Mouse (Mus musculus) embryo, embryonic 10.5 days (tissue): ENCODE data around the gene Slc2a3.

Experiments used
- DNase-seq: peaks from one replicate; pipeline ENCODE4 v3.0.0-alpha.2; 2015; ENCODE audit warnings: low spot score

The Slc2a3 gene

GRCm38 (mm10) chr6:122801301-122801800, at the start of gene Slc2a3:
Gene Slc2a3, minus strand, starts transcription at chr6:122801640.
- DNase-seq = peak; percentile 76

GRCm38 (mm10) chr6:122843759-122844158, 42.3 kb upstream of the Slc2a3 start:
- DNase-seq = no peak

- DNase-seq = no peak
Measured at GRCm38 (mm10) chr6:122837539-122837938, 36.1 kb upstream of the Slc2a3 start.

- no peak for DNase-seq
Measured at GRCm38 (mm10) chr6:122836974-122837373, 35.5 kb upstream of the Slc2a3 start.

GRCm38 (mm10) chr6:122834365-122834764, 32.9 kb upstream of the Slc2a3 start:
- DNase-seq = peak; percentile 55

GRCm38 (mm10) chr6:122832880-122833279, 31.4 kb upstream of the Slc2a3 start:
- no peak for DNase-seq

DNA sequence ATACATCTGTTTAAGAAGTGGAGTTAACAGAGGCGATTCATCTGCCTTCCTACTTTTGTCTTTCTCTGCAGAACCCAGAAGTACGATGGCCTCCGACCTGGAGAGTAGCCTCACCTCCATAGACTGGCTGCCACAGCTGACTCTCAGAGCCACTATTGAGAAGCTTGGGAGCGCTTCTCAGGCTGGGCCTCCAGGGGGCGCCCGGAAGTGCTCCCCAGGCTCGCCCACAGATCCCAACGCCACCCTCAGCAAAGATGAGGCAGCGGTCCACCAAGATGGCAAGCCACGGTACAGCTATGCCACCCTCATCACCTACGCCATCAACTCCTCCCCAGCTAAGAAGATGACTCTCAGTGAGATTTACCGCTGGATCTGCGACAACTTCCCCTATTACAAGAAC, 26.6 kb upstream of the Slc2a3 start:
- peak; percentile 51 for DNase-seq

- peak; percentile 55 for DNase-seq
Measured at GRCm38 (mm10) chr6:122825923-122826742, 24.7 kb upstream of the Slc2a3 start.

DNA sequence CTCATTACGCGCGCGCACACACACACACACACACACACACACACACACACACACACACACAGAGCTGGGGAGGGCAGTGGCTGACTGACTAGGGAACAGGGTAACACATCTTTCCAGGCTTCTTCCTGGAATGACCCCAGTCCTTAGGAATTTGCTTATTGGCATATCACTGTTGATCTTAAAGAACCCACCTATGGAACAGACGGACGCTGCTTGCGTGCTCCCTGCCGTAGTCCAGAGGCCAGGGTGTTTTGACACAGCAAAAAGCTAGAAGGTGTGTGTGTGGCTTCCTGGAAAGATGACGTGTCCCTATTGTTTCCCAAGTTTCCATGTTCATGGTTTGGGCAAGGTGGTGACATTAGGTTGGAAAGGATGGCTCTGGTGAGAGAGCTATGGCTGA, 23.7 kb upstream of the Slc2a3 start:
- DNase-seq = no peak

DNA sequence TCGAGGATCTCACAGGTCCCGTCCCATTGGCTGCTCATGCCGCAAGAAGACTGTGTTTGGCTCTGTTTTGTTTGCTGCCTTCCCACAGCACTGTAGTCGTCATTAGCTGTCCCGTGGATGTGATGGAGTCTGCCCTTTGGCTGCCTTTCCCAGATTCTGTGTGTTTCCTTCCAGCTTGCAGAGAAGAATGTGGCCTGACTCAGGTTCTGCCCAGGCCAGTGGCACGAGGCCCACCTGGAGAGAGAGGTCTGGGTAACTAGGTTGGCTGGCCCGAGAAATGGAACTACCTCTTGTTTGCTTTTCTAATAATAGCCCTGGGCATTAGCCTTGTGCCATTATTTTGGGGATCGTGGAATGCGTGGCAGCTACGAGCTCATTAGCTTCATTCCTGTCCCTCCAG, 22.6 kb upstream of the Slc2a3 start:
- no peak for DNase-seq

GRCm38 (mm10) chr6:122821822-122822221, 20.4 kb upstream of the Slc2a3 start:
- no peak for DNase-seq

GRCm38 (mm10) chr6:122820799-122821650, 19.6 kb upstream of the Slc2a3 start:
- no peak for DNase-seq

- DNase-seq = peak; percentile 56
Measured at GRCm38 (mm10) chr6:122820071-122820798, 18.8 kb upstream of the Slc2a3 start.

DNA sequence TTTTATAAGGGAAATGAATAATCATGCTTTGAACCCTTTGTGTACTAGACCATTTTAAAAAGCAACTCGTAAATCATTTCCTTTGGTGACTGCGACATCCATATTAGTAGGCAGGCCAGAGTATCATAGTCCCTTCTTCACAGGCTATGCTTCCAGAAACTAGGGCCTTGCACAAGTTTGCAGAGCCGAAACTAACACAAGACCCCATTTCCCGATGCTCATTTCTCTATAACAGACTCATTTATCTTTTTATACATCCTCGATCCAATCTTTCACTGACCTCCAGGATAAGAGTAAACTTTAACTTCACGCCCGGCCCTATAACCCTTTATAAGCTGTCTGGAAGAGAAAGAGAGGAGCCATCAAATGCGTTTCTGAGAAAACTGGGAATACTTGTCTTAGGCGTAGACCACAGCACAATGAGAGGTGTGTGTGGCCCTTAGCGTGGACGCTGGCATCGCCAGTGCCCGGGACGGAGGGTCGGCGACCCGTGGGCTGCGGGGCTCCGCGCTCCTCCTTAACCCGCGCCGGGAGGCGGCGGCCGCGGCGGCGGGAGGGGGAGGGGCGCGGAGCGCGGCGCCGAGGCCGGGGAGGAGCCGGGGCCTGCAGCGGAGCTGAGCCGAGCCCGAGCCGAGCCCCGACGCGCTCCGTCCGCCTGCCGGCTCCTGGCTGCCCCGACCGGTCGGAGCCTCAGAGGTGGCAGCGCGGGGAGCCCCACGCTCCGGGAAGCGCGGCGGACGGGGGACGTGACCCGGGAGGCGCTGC, 18.0 kb upstream of the Slc2a3 start, which contains the start of gene Foxj2:
Gene Foxj2, plus strand, starts transcription at position 609 of the 765 bp plus-strand sequence.
- peak; percentile 68 for DNase-seq

DNA sequence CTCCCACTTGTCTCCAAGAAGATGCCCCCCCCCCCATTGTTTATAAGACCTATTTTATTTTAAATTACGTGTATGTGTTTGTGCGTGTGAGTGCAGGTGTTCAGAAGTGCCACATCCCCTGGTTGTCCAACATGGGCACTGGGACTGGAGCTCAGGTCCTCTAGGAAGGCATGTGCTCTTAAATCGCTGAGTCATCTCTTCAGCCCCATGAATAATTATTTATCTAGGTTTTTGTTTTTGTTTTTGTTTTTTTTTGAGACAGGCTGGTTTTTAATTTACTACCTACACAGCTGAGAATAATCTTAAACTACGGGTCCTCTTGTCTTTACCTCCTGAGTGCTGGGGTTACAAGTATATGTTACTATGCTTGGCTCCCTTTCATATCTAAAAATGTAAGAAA, 12.2 kb upstream of the Slc2a3 start:
- no peak for DNase-seq

- DNase-seq = no peak
Measured at GRCm38 (mm10) chr6:122812716-122813115, 11.3 kb upstream of the Slc2a3 start.

DNA sequence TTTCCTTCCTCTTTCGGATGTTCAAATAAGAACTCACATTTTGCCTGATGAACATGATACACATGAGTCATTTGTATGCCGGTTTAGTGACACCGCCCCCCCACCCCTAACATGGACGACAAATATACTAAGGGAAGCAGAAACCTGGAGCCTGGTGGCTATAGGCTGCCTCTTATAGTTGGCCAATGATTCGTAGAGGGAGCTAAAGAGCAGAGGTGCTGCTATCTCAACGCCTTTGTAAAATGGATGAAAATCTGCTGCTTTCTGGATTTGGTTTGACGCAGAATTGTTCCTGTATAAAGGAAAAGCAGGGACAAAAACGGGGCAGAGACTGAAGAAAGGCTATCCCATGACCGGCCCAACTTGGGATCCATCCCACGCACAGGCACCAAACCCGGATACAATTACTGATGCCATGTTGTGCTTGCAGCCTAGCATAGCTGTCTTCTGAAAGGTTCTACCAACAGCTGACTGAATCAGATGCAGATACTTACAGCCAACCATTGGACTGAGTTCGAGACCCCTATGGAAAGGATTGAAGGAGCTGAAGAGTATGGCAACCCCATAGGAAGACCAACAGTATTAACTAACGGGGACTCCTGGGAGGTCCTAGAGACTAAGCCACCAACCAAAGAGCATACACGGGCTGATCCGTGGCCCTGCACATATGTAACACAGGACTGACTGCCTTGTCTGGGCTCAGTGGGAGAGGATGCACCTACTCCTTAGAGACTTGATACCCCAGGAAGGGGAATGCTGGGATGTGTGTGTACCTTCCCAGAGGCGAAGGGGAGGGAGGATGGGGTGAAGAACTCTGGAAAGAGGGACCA, 10.5 kb upstream of the Slc2a3 start:
- DNase-seq = peak; percentile 83

DNA sequence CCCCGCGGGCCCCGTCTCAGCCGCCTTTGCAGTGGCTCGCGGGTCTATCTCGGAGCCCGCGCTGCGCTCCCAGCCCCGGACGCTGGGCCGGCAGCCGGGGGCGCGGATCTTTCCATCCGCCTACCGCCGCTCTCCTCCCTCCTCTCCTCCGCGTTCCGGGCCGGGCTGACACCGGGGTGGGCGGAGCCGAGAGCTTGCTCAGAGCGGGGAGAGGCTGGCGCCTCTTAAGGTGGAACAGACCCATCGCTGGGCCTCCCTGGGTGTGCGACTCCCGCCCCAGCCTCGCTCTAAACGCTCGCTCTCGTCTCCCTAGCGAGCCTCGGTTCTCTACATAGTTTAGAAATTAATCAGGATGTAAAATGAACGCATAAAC, 9.8 kb upstream of the Slc2a3 start:
- peak; percentile 89 for DNase-seq

DNA sequence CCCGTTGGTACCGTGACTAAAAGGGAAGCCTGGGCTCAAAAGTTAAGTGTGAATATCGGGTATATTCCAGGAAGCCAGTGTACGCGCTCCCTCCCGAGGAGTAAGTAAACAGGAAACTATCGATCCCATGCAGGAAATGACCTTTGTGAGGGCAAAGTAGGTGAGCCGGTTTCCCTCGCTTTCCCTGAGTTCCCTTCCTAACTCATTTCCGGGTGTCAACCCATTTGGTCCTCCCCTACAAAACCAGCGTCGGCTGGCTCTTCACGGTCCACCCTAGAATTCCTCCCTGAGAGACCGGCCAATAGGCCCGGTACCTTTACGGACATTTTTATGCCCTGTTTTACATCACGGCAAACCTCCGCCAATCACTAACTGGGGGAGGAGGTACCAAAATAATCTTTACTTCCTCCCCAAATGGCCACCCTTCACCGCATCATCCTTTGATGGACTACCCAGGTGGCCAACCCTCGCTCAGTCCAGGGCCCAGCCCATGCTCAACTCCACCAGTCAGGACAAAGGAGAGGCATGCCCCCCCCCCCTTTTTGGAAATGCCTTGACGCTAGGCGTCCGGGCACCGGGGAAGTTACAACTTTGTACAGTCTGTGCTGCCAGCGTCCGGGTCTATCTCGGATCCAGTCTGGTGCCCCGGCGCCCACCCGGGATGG, 9.3 kb upstream of the Slc2a3 start:
- DNase-seq = peak; percentile 98
